Mouse (Mus musculus) liver, embryonic 14.5 days (tissue): Measurements from ENCODE around the gene Hipk3. TPM values are rescaled to one million over a fixed set of nuclear protein-coding genes. Genes with fewer than 3 reads are reported as not detected.

Experiments used
- ATAC-seq: fragments of 200-750 bp; cut with Nextera tagmentation; 2 replicates; pipeline ENCODE4 v1.8.0; 2017; ENCODE audit warnings: moderate number of reproducible peaks, mild to moderate bottlenecking, moderate library complexity; ENCODE audit not compliant: insufficient read depth
- DNase-seq, 3 experiments: peaks; one replicate each; pipeline ENCODE4 v3.0.0-alpha.2; 2012 to 2013; ENCODE audit warnings: low read depth in 3 of 3, low spot score in 3 of 3
- H3K27ac ChIP-seq: fragments of 300-500 bp; sonication (generic); 2 replicates; pipeline ENCODE4 v1.5.1; 2014; ENCODE audit warnings: moderate library complexity, mild to moderate bottlenecking, control low read depth, inconsistent platforms
- H3K27me3 ChIP-seq: fragments of 300-500 bp; sonication (generic); 2 replicates; pipeline ENCODE4 v1.6.1; 2014; ENCODE audit warnings: mild to moderate bottlenecking, low read length, moderate library complexity; ENCODE audit not compliant: control insufficient read depth, insufficient read depth
- H3K36me3 ChIP-seq: fragments of 300-500 bp; sonication (generic); replicated peaks from 2 replicates; pipeline ENCODE4 v1.6.1; 2014; ENCODE audit warnings: low read depth; ENCODE audit not compliant: control insufficient read depth, insufficient read depth
- H3K4me1 ChIP-seq, 2 experiments: fragments of 200-500 bp in 1 of 2; fragments of 300-500 bp in 1 of 2; sonication (generic) in 1 of 2; replicated peaks; 2 replicates each; pipeline ENCODE4 v1.6.1; 2012 to 2014; ENCODE audit warnings: antibody characterized with exemption in 1 of 2, inconsistent platforms in 1 of 2, low read length in 1 of 2; ENCODE audit not compliant: control insufficient read depth in 2 of 2, insufficient read depth in 2 of 2
- H3K4me2 ChIP-seq: fragments of 300-500 bp; sonication (generic); 2 replicates; pipeline ENCODE4 v1.6.1; 2014; ENCODE audit warnings: low read depth, mild to moderate bottlenecking, control low read depth, moderate library complexity
- H3K4me3 ChIP-seq, 2 experiments: fragments of 200-500 bp in 1 of 2; fragments of 300-500 bp in 1 of 2; sonication (generic) in 1 of 2; 2 replicates each; pipeline ENCODE4 v1.5.1; 2012 to 2014; ENCODE audit warnings: low read depth in 2 of 2, low read length in 2 of 2, mild to moderate bottlenecking in 2 of 2, control low read depth in 1 of 2, inconsistent platforms in 1 of 2, moderate library complexity in 1 of 2; ENCODE audit not compliant: insufficient read depth in 1 of 2
- H3K9ac ChIP-seq: fragments of 300-500 bp; sonication (generic); replicated peaks from 2 replicates; pipeline ENCODE4 v1.6.1; 2014; ENCODE audit warnings: mild to moderate bottlenecking, control low read depth, moderate library complexity
- H3K9me3 ChIP-seq: fragments of 300-500 bp; sonication (generic); 2 replicates; pipeline ENCODE4 v1.6.1; 2016; ENCODE audit warnings: low read length, mixed read lengths; ENCODE audit not compliant: control insufficient read depth
- CTCF ChIP-seq: IDR thresholded peaks from 2 replicates; pipeline ENCODE4 v1.5.1; 2016; ENCODE audit warnings: antibody characterized with exemption, low read depth, control low read depth
- EP300 ChIP-seq: IDR thresholded peaks from 2 replicates; pipeline ENCODE4 v1.6.1; 2016; ENCODE audit warnings: antibody characterized with exemption, low read depth
- WGBS: fragments of 180-500 bp; shearing (Covaris S2); extraction: QIAGEN DNeasy Blood & Tissue Kit; methylation state at CpG from one replicate; pipeline ENCODE4 v1.1.7; 2014; ENCODE audit not compliant: insufficient replicate concordance; 5-methylcytosine and 5-hydroxymethylcytosine counted together
- microRNA counts: library from miRNA; unstranded; fragments of <30 nt; microRNA quantifications from one replicate; lab custom pipeline; 2016
- microRNA-seq: library from miRNA; unstranded; fragments of <30 nt; microRNA quantifications from one replicate; pipeline ENCODE4, GENCODE M21; 2016
- polyA plus RNA-seq, 2 experiments: library from polyadenylated mRNA; depleted of rRNA in 1 of 2; stranded (reverse) in 1 of 2; unstranded in 1 of 2; fragments of >200 nt; fragmentation: Nextera tagmentation in 1 of 2; extraction: Ambion mirVana in 1 of 2; gene quantifications; 2 replicates each; pipeline versions ENCODE4 v1.2.1 to v1.2.3; 2012 to 2014

The Hipk3 gene
- polyA plus RNA-seq, 2 experiments = 7.0 to 8.2 TPM

DNA sequence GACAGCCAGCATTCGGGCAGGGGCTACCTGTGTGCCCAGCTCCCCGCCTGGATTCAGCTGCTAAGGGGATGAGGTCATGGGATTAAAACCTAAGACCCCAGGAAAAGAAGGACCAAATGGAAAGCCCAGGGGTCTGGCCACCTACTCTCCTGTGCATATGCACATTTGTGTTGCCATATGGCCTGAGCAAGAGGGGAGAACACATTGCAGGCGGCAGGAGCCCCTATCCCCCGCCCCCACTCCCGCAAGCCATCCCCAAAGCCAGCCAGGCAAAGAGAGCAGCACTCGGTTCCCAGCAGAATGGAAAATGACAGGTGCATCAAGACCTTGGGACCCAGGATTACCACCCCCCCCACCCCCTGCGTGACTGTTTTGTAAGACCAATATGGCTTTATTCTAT lies 114.9 kb downstream of the Hipk3 start:
- Histone ChIP-seq H3K4me1 (no peaks in the 10 kb centered on the region), H3K9ac (no peak overlapping the region), H3K4me2 (no peak overlapping the region), H3K4me3 (no peak overlapping the region), H3K36me3 (no peaks in the 10 kb centered on the region), H3K27ac (no peak overlapping the region), H3K27me3 (no peaks in the 10 kb centered on the region), H3K9me3 (no peaks in the 10 kb centered on the region)
- no peak for TF ChIP-seq CTCF
- no peak for TF ChIP-seq EP300
- no peak for DNase-seq
- ATAC-seq = no peak
- 21% methylated on average over 7 of the region's 7 CpGs for WGBS

DNA sequence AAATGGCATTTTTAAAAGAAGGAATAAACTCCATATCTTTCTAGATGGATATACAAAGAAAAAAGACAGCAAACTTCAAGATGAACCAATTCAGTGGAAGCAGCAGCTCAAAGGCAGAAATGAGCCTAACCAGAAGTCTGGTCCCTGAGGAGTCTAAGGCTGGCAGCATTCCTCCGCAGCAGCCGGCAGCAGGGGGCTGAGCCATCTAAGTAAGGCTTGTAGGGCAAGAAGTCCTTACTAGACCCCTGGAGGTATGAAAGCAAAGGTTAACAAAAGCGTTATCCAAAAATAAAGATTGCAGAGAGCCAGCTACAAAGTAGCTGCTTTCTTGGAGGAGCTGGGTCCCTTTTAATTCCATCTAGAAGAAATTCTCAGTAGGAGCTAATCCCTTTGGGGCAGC lies 115.5 kb downstream of the Hipk3 start:
- WGBS = 24% methylated on average over 3 of the region's 3 CpGs
- H3K27ac ChIP-seq = no peak overlapping the region
- no peaks in the 10 kb centered on the region for H3K4me1 ChIP-seq
- no peaks in the 10 kb centered on the region for H3K9me3 ChIP-seq
- no peak for DNase-seq
- TF ChIP-seq EP300 (no peak), CTCF (no peak)
- no peak for ATAC-seq
- H3K27me3 ChIP-seq = no peaks in the 10 kb centered on the region
- no peak overlapping the region for H3K4me3 ChIP-seq
- no peak overlapping the region for H3K9ac ChIP-seq
- H3K36me3 ChIP-seq = no peaks in the 10 kb centered on the region
- H3K4me2 ChIP-seq = no peak overlapping the region

GRCm38 (mm10) chr2:104377990-104378389 lies 116.3 kb downstream of the Hipk3 start:
- no peaks in the 10 kb centered on the region for H3K36me3 ChIP-seq
- H3K27me3 ChIP-seq = no peaks in the 10 kb centered on the region
- no peak overlapping the region for H3K4me2 ChIP-seq
- no peaks in the 10 kb centered on the region for H3K4me1 ChIP-seq
- no peak overlapping the region for H3K9ac ChIP-seq
- TF ChIP-seq EP300 = no peak
- TF ChIP-seq CTCF = no peak; the same call in none of the 2 replicates
- DNase-seq = no peak
- no peak for ATAC-seq
- H3K9me3 ChIP-seq = no peaks in the 10 kb centered on the region
- H3K4me3 ChIP-seq = no peak overlapping the region
- 39% methylated on average over 2 of the region's 2 CpGs for WGBS
- no peak overlapping the region for H3K27ac ChIP-seq

MicroRNAs encoded within 50 kb of the gene (microRNA counts, 519-probe panel; counts per million panel counts)
- 69.9 counts per million for microRNA mmu-miR-1902 (lab: Ali Mortazavi, UCI)

Small RNAs within 50 kb of the gene (microRNA-seq; reads per million reads assigned to microRNA genes)
- gene Mir1902 = not detected

Other genes with a start within 250 kb of the Hipk3 start
- under 0.01 and 0.02 TPM in 2 replicates for gene D430041D05Rik, start 83.4 kb downstream of the Hipk3 start, polyA plus RNA-seq (2012; rRNA removed)
- not detected in 2 replicates for gene D430041D05Rik, start 83.4 kb downstream of the Hipk3 start, polyA plus RNA-seq (2014; fragmentation: Nextera tagmentation; extraction: Ambion mirVana)
- gene Cstf3, start 96.1 kb upstream of the Hipk3 start, polyA plus RNA-seq (2012; rRNA removed) = 9.1 and 14.5 TPM in 2 replicates
- gene Cstf3, start 96.1 kb upstream of the Hipk3 start, polyA plus RNA-seq (2014; fragmentation: Nextera tagmentation; extraction: Ambion mirVana) = 19.6 and 20.1 TPM in 2 replicates
- gene Tcp11l1, start 217.7 kb upstream of the Hipk3 start, polyA plus RNA-seq (2012; rRNA removed) = 1.0 and 2.5 TPM in 2 replicates
- gene Tcp11l1, start 217.7 kb upstream of the Hipk3 start, polyA plus RNA-seq (2014; fragmentation: Nextera tagmentation; extraction: Ambion mirVana) = 5.0 and 5.2 TPM in 2 replicates
- not detected in 2 replicates for gene Pin1rt1, start 221.9 kb upstream of the Hipk3 start, polyA plus RNA-seq (2012; rRNA removed)
- not detected in 2 replicates for gene Pin1rt1, start 221.9 kb upstream of the Hipk3 start, polyA plus RNA-seq (2014; fragmentation: Nextera tagmentation; extraction: Ambion mirVana)
- 3.9 and 5.7 TPM in 2 replicates for gene Depdc7, start 248.4 kb upstream of the Hipk3 start, polyA plus RNA-seq (2012; rRNA removed)
- gene Depdc7, start 248.4 kb upstream of the Hipk3 start, polyA plus RNA-seq (2014; fragmentation: Nextera tagmentation; extraction: Ambion mirVana) = 9.5 and 9.8 TPM in 2 replicates